Comparison of ENCODE assay signal across 25 mouse cellular contexts in the genomic region with DNA sequence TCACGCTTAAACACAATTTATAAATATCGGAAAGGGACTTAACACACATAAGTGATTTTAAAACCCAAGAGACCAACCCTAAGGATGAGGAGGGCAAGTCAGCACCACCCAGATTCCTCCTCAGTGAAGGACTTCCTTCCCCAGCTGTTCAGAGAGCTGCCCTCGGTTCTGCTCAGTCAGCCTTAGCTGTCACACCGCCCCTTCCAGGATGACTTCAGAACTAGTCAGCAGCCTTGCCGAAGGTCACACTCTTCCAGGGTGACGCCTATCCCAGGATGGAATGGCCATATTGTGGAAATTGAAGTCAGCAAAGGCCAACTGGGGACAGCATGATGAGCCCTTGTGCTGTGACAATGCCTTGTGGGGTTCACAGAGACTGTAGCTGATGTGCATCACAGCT. TPM values are rescaled to one million over a fixed set of nuclear protein-coding genes. Genes with fewer than 3 reads are reported as not detected.
DNase-seq lines count a peak whose midpoint lies in the region; ATAC-seq lines count a peak whose summit lies in the region.
"Had no signal": no experiment of that assay in that cellular context is flagged by ENCODE, and none has a peak within 500 bp of the region (broad histone marks: within the 10 kb centered on the region; RNA-seq: fewer than 3 reads in every experiment).

No protein-coding gene starts in this region.

- H3K4me1 ChIP-seq in kidney, embryonic 14.5 days (ENCODE audit: control insufficient read depth, insufficient read depth, low read length), result no peaks in the 10 kb centered on the region
- H3K4me1 ChIP-seq in neural tube, embryonic 15.5 days, result 0 out of 2 replicates have a peak, but pooled peaks cover 4% of the 10 kb centered on the region
- H3K4me1 ChIP-seq: hindbrain, embryonic 15.5 days; kidney, embryonic 15.5 days; liver, embryonic 12.5 days; midbrain, embryonic 13.5 days; neural tube, embryonic 12.5 days had no signal

- H3K4me2 ChIP-seq in kidney, embryonic 14.5 days (replicated peaks; ENCODE audit: low read depth, low read length), result no peak overlapping the region
- no peak overlapping the region for H3K4me2 ChIP-seq in neural tube, embryonic 15.5 days
- H3K4me2 ChIP-seq: embryonic facial prominence, embryonic 15.5 days; hindbrain, embryonic 15.5 days; kidney, embryonic 15.5 days; limb, embryonic 13.5 days; liver, embryonic 12.5 days; midbrain, embryonic 13.5 days; neural tube, embryonic 12.5 days had no signal

- H3K27ac ChIP-seq in kidney, embryonic 14.5 days (ENCODE audit: low read depth, low read length), result no peak overlapping the region
- H3K27ac ChIP-seq in neural tube, embryonic 15.5 days (replicated peaks), result no peak overlapping the region
- H3K27ac ChIP-seq: embryonic facial prominence, embryonic 15.5 days; hindbrain, embryonic 15.5 days; kidney, embryonic 15.5 days; limb, embryonic 13.5 days; liver, embryonic 12.5 days; midbrain, embryonic 13.5 days; neural tube, embryonic 12.5 days had no signal

- no peak for ATAC-seq in kidney, embryonic 14.5 days (ENCODE audit: low FRiP score, low TSS enrichment)
- ATAC-seq in neural tube, embryonic 15.5 days (ENCODE audit: low FRiP score), result no peak
- ATAC-seq: forebrain, embryonic 14.5 days; liver, embryonic 12.5 days; midbrain, embryonic 13.5 days had no signal

- WGBS in kidney, embryonic 14.5 days, result 63% methylated on average over 6 of the region's 6 CpGs
- 80% methylated on average over 6 of the region's 6 CpGs for WGBS in neural tube, embryonic 15.5 days

- H3K9ac ChIP-seq in kidney, embryonic 14.5 days (ENCODE audit: low read depth, low read length), result no peak overlapping the region
- no peak overlapping the region for H3K9ac ChIP-seq in neural tube, embryonic 15.5 days (replicated peaks)
- H3K9ac ChIP-seq: embryonic facial prominence, embryonic 15.5 days; hindbrain, embryonic 15.5 days; kidney, embryonic 15.5 days; limb, embryonic 13.5 days; liver, embryonic 12.5 days; midbrain, embryonic 13.5 days; neural tube, embryonic 12.5 days had no signal

- peak; percentile 93 for DNase-seq in heart, adult 11 months
- no peak for DNase-seq in heart, postnatal 4 days
- peak; percentile 2 for DNase-seq in NIH3T3 (ENCODE audit: low read depth)
- peak; percentile 57 for DNase-seq in adrenal gland, postnatal 25 days
- DNase-seq in kidney, postnatal 25 days, result no peak
- DNase-seq: cerebellum, adult 9-11 months; kidney, postnatal 4 days; lung, adult 2 months; lung, postnatal 14 days; retina, postnatal 1 day; thymus, postnatal 36 days had no signal

- no peaks in the 10 kb centered on the region for H3K27me3 ChIP-seq in kidney, embryonic 14.5 days (ENCODE audit: control insufficient read depth, insufficient read depth, low read length)
- no peaks in the 10 kb centered on the region for H3K27me3 ChIP-seq in neural tube, embryonic 15.5 days (replicated peaks)
- H3K27me3 ChIP-seq: embryonic facial prominence, embryonic 15.5 days; hindbrain, embryonic 15.5 days; kidney, embryonic 15.5 days; limb, embryonic 13.5 days; liver, embryonic 12.5 days; midbrain, embryonic 13.5 days; neural tube, embryonic 12.5 days had no signal

- no peaks in the 10 kb centered on the region for H3K36me3 ChIP-seq in kidney, embryonic 14.5 days (ENCODE audit: control insufficient read depth, insufficient read depth, low read length)
- H3K36me3 ChIP-seq in neural tube, embryonic 15.5 days, result no peaks in the 10 kb centered on the region
- H3K36me3 ChIP-seq: embryonic facial prominence, embryonic 15.5 days; hindbrain, embryonic 15.5 days; kidney, embryonic 15.5 days; limb, embryonic 13.5 days; liver, embryonic 12.5 days; midbrain, embryonic 13.5 days; neural tube, embryonic 12.5 days had no signal

- H3K9me3 ChIP-seq in kidney, embryonic 14.5 days (ENCODE audit: control insufficient read depth, low read length), result no peaks in the 10 kb centered on the region
- no peaks in the 10 kb centered on the region for H3K9me3 ChIP-seq in neural tube, embryonic 15.5 days (replicated peaks)
- H3K9me3 ChIP-seq: embryonic facial prominence, embryonic 15.5 days; hindbrain, embryonic 15.5 days; kidney, embryonic 15.5 days; limb, embryonic 13.5 days; liver, embryonic 12.5 days; midbrain, embryonic 13.5 days; neural tube, embryonic 12.5 days had no signal

- H3K4me3 ChIP-seq in kidney, embryonic 14.5 days (ENCODE audit: low read length), result no peak overlapping the region
- H3K4me3 ChIP-seq in neural tube, embryonic 15.5 days (replicated peaks), result no peak overlapping the region
- H3K4me3 ChIP-seq: embryonic facial prominence, embryonic 15.5 days; hindbrain, embryonic 15.5 days; kidney, embryonic 15.5 days; limb, embryonic 13.5 days; liver, embryonic 12.5 days; midbrain, embryonic 13.5 days; neural tube, embryonic 12.5 days had no signal

RNA-seq across cellular contexts. Expression of gene Usp44, which starts 28.2 kb away (rescaled TPM):
- total RNA-seq in heart, postnatal 4 days (2021), result under 1 TPM in 1 of 2 experiments, not detected in 1; 0.11 TPM
- not detected in 2 replicates for total RNA-seq in adrenal gland, postnatal 25 days (2021)
- polyA plus RNA-seq in kidney, embryonic 14.5 days (2014; fragmentation: Nextera tagmentation; extraction: Ambion mirVana), result 1.1 and 1.4 TPM in 2 replicates
- 0.08 and 0.37 TPM in 2 replicates for polyA plus RNA-seq in neural tube, embryonic 15.5 days (2015; fragmentation: Nextera tagmentation; extraction: Ambion mirVana)
- total RNA-seq: heart, adult 8-10 months; left cerebral cortex, adult 18-20 months; left cerebral cortex, postnatal 25 days; megakaryocyte, adult 5-6 weeks had no signal

Comparison
In these comparisons a context has a peak if more than half of its experiments do, and no peak if none do; other contexts are left out.
1. DNase-seq: peak in heart, adult 11 months (single experiment), NIH3T3 (single experiment) and adrenal gland, postnatal 25 days (single experiment); none in heart, postnatal 4 days (single experiment) and kidney, postnatal 25 days (0 of 2).